Mouse (Mus musculus): ENCODE results near the gene Col2a1. TPM values are rescaled to one million over a fixed set of nuclear protein-coding genes. Genes with fewer than 3 reads are reported as not detected.

Gene Col2a1
- polyA plus RNA-seq, 1 experiment from 2014 or later = 0.18 TPM

- Histone ChIP-seq H3K27me3 (replicated peaks; ENCODE audit: insufficient read depth, low read length) (no peaks in the 10 kb centered on the region), H3K4me1 (ENCODE audit: insufficient read depth, low read depth, low read length) (no peaks in the 10 kb centered on the region), H3K9me3 (ENCODE audit: low read length) (no peaks in the 10 kb centered on the region), H3K4me2 (replicated peaks; ENCODE audit: low read depth, low read length) (no peak overlapping the region), H3K36me3 (ENCODE audit: insufficient read depth, low read length) (no peaks in the 10 kb centered on the region), H3K9ac (replicated peaks; ENCODE audit: low read depth) (no peak overlapping the region), H3K4me3 (ENCODE audit: low read depth, low read length) (no peak overlapping the region), H3K27ac (ENCODE audit: low read length) (no peak overlapping the region)
- DNase-seq (ENCODE audit: low spot score) = no peak
- TF ChIP-seq EP300 (IDR thresholded peaks at IDR 0.05) (no peak), CTCF (IDR thresholded peaks at IDR 0.05) (no peak)
- 9% methylated on average over 6 of the region's 6 CpGs for WGBS
- ATAC-seq = no peak
Measured at GRCm38 (mm10) chr15:97990124-97990523, 14.4 kb downstream of the Col2a1 start.

GRCm38 (mm10) chr15:97989544-97989943, 15.0 kb downstream of the Col2a1 start:
- Histone ChIP-seq H3K27ac (ENCODE audit: low read length) (no peak overlapping the region), H3K4me2 (replicated peaks; ENCODE audit: low read depth, low read length) (no peak overlapping the region), H3K9ac (replicated peaks; ENCODE audit: low read depth) (no peak overlapping the region), H3K4me1 (ENCODE audit: insufficient read depth, low read depth, low read length) (no peaks in the 10 kb centered on the region), H3K4me3 (ENCODE audit: low read depth, low read length) (no peak overlapping the region), H3K27me3 (replicated peaks; ENCODE audit: insufficient read depth, low read length) (no peaks in the 10 kb centered on the region), H3K9me3 (ENCODE audit: low read length) (no peaks in the 10 kb centered on the region), H3K36me3 (ENCODE audit: insufficient read depth, low read length) (no peaks in the 10 kb centered on the region)
- WGBS = 38% methylated on average over 1 of the region's 1 CpGs
- ATAC-seq (no peak), DNase-seq (ENCODE audit: low spot score) (no peak)
- TF ChIP-seq CTCF (IDR thresholded peaks at IDR 0.05) (no peak), EP300 (IDR thresholded peaks at IDR 0.05) (no peak)

GRCm38 (mm10) chr15:97981560-97981959, 22.9 kb downstream of the Col2a1 start:
- Histone ChIP-seq H3K9ac (replicated peaks; ENCODE audit: low read depth) (no peak overlapping the region), H3K36me3 (ENCODE audit: insufficient read depth, low read length) (no peaks in the 10 kb centered on the region), H3K4me2 (replicated peaks; ENCODE audit: low read depth, low read length) (no peak overlapping the region), H3K27ac (ENCODE audit: low read length) (no peak overlapping the region), H3K9me3 (ENCODE audit: low read length) (no peaks in the 10 kb centered on the region), H3K4me3 (ENCODE audit: low read depth, low read length) (no peak overlapping the region), H3K27me3 (replicated peaks; ENCODE audit: insufficient read depth, low read length) (no peaks in the 10 kb centered on the region), H3K4me1 (ENCODE audit: insufficient read depth, low read depth, low read length) (no peaks in the 10 kb centered on the region)
- 63% methylated on average over 6 of the region's 6 CpGs for WGBS
- DNase-seq (ENCODE audit: low spot score) (peak; percentile 57), ATAC-seq (peak; percentile 90)
- no peak for TF ChIP-seq CTCF (IDR thresholded peaks at IDR 0.05)
- TF ChIP-seq EP300 (IDR thresholded peaks at IDR 0.05) = no peak

GRCm38 (mm10) chr15:97973248-97974005, 31.1 kb downstream of the Col2a1 start:
- H3K36me3 ChIP-seq (ENCODE audit: insufficient read depth, low read length) = no peaks in the 10 kb centered on the region
- DNase-seq (ENCODE audit: low spot score) = no peak
- H3K9ac ChIP-seq (replicated peaks; ENCODE audit: low read depth) = no peak overlapping the region
- H3K27ac ChIP-seq (ENCODE audit: low read length) = no peak overlapping the region
- H3K4me1 ChIP-seq (ENCODE audit: insufficient read depth, low read depth, low read length) = no peaks in the 10 kb centered on the region
- no peak overlapping the region for H3K4me3 ChIP-seq (ENCODE audit: low read depth, low read length)
- no peaks in the 10 kb centered on the region for H3K9me3 ChIP-seq (ENCODE audit: low read length)
- ATAC-seq = no peak
- no peak for TF ChIP-seq EP300 (IDR thresholded peaks at IDR 0.05)
- TF ChIP-seq CTCF (IDR thresholded peaks at IDR 0.05) = no peak
- H3K4me2 ChIP-seq (replicated peaks; ENCODE audit: low read depth, low read length) = no peak overlapping the region
- 48% methylated on average over 11 of the region's 11 CpGs for WGBS
- no peaks in the 10 kb centered on the region for H3K27me3 ChIP-seq (replicated peaks; ENCODE audit: insufficient read depth, low read length)

GRCm38 (mm10) chr15:97972580-97972979, 31.9 kb downstream of the Col2a1 start:
- TF ChIP-seq EP300 (IDR thresholded peaks at IDR 0.05) = no peak
- TF ChIP-seq CTCF (IDR thresholded peaks at IDR 0.05) = no peak
- WGBS = 81% methylated on average over 6 of the region's 6 CpGs
- Histone ChIP-seq H3K9ac (replicated peaks; ENCODE audit: low read depth) (no peak overlapping the region), H3K4me1 (ENCODE audit: insufficient read depth, low read depth, low read length) (no peaks in the 10 kb centered on the region), H3K27ac (ENCODE audit: low read length) (no peak overlapping the region), H3K9me3 (ENCODE audit: low read length) (no peaks in the 10 kb centered on the region), H3K4me3 (ENCODE audit: low read depth, low read length) (no peak overlapping the region), H3K36me3 (ENCODE audit: insufficient read depth, low read length) (no peaks in the 10 kb centered on the region), H3K4me2 (replicated peaks; ENCODE audit: low read depth, low read length) (no peak overlapping the region), H3K27me3 (replicated peaks; ENCODE audit: insufficient read depth, low read length) (no peaks in the 10 kb centered on the region)
- no peak for ATAC-seq
- no peak for DNase-seq (ENCODE audit: low spot score)

GRCm38 (mm10) chr15:97970299-97970698, 34.2 kb downstream of the Col2a1 start:
- ATAC-seq = no peak
- 44% methylated on average over 6 of the region's 6 CpGs for WGBS
- Histone ChIP-seq H3K27me3 (replicated peaks; ENCODE audit: insufficient read depth, low read length) (no peaks in the 10 kb centered on the region), H3K9ac (replicated peaks; ENCODE audit: low read depth) (no peak overlapping the region), H3K4me3 (ENCODE audit: low read depth, low read length) (no peak overlapping the region), H3K4me1 (ENCODE audit: insufficient read depth, low read depth, low read length) (no peaks in the 10 kb centered on the region), H3K36me3 (ENCODE audit: insufficient read depth, low read length) (no peaks in the 10 kb centered on the region), H3K27ac (ENCODE audit: low read length) (no peak overlapping the region), H3K9me3 (ENCODE audit: low read length) (no peaks in the 10 kb centered on the region), H3K4me2 (replicated peaks; ENCODE audit: low read depth, low read length) (no peak overlapping the region)
- TF ChIP-seq EP300 (IDR thresholded peaks at IDR 0.05) (no peak), CTCF (IDR thresholded peaks at IDR 0.05) (peak; percentile 74)
- DNase-seq (ENCODE audit: low spot score) = no peak
